Mouse (Mus musculus): Measurements from ENCODE around the gene Hsph1. TPM values are rescaled to one million over a fixed set of nuclear protein-coding genes. Genes with fewer than 3 reads are reported as not detected.
A peak's percentile ranks its signal among the peaks of the same experiment; 100 is the strongest.

The Hsph1 gene
- polyA plus RNA-seq, 1 experiment from 2014 or later, result 26.4 TPM

- no peak for ATAC-seq (replicated peaks; ENCODE audit: insufficient number of reproducible peaks, insufficient read depth, low FRiP score, low read depth)
- Histone ChIP-seq H3K9me3 (replicated peaks) (no peaks in the 10 kb centered on the region), H3K36me3 (peaks cover 21% of the 10 kb centered on the region), H3K27me3 (no peaks in the 10 kb centered on the region), H3K4me2 (no peak overlapping the region), H3K4me1 (replicated peaks) (no peaks in the 10 kb centered on the region), H3K4me3 (no peak overlapping the region), H3K9ac (no peak overlapping the region), H3K27ac (no peak overlapping the region)
- WGBS, result 70% methylated on average over 10 of the region's 10 CpGs
Measured at GRCm38 (mm10) chr5:149612740-149613139, 23.4 kb downstream of the Hsph1 start.

GRCm38 (mm10) chr5:149612165-149612518, 24.0 kb downstream of the Hsph1 start:
- Histone ChIP-seq H3K9me3 (replicated peaks) (no peaks in the 10 kb centered on the region), H3K27ac (no peak overlapping the region), H3K4me1 (replicated peaks) (no peaks in the 10 kb centered on the region), H3K4me3 (no peak overlapping the region), H3K9ac (no peak overlapping the region), H3K36me3 (peaks cover 15% of the 10 kb centered on the region), H3K4me2 (no peak overlapping the region), H3K27me3 (no peaks in the 10 kb centered on the region)
- ATAC-seq (replicated peaks; ENCODE audit: insufficient number of reproducible peaks, insufficient read depth, low FRiP score, low read depth), result no peak
- 77% methylated on average over 3 of the region's 3 CpGs for WGBS

GRCm38 (mm10) chr5:149611476-149612164, 24.6 kb downstream of the Hsph1 start:
- Histone ChIP-seq H3K9ac (no peak overlapping the region), H3K36me3 (peaks cover 11% of the 10 kb centered on the region), H3K27ac (no peak overlapping the region), H3K27me3 (no peaks in the 10 kb centered on the region), H3K4me1 (replicated peaks) (no peaks in the 10 kb centered on the region), H3K9me3 (replicated peaks) (no peaks in the 10 kb centered on the region), H3K4me2 (no peak overlapping the region), H3K4me3 (no peak overlapping the region)
- 65% methylated on average over 16 of the region's 16 CpGs for WGBS
- ATAC-seq (replicated peaks; ENCODE audit: insufficient number of reproducible peaks, insufficient read depth, low FRiP score, low read depth), result no peak

- Histone ChIP-seq H3K4me2 (no peak overlapping the region), H3K27me3 (no peaks in the 10 kb centered on the region), H3K9me3 (replicated peaks) (no peaks in the 10 kb centered on the region), H3K4me1 (replicated peaks) (no peaks in the 10 kb centered on the region), H3K9ac (no peak overlapping the region), H3K27ac (no peak overlapping the region), H3K4me3 (no peak overlapping the region), H3K36me3 (no peaks in the 10 kb centered on the region)
- WGBS, result 72% methylated on average over 8 of the region's 8 CpGs
- ATAC-seq (replicated peaks; ENCODE audit: insufficient number of reproducible peaks, insufficient read depth, low FRiP score, low read depth), result no peak
Measured at GRCm38 (mm10) chr5:149607083-149607720, 29.0 kb downstream of the Hsph1 start.

GRCm38 (mm10) chr5:149603241-149603640, 32.9 kb downstream of the Hsph1 start:
- no peak overlapping the region for H3K27ac ChIP-seq
- H3K4me3 ChIP-seq, result no peak overlapping the region
- no peaks in the 10 kb centered on the region for H3K9me3 ChIP-seq (replicated peaks)
- H3K9ac ChIP-seq, result no peak overlapping the region
- WGBS, result 68% methylated on average over 3 of the region's 3 CpGs
- ATAC-seq (replicated peaks; ENCODE audit: insufficient number of reproducible peaks, insufficient read depth, low FRiP score, low read depth), result no peak
- H3K4me2 ChIP-seq, result no peak overlapping the region
- H3K36me3 ChIP-seq, result no peaks in the 10 kb centered on the region
- H3K4me1 ChIP-seq (replicated peaks), result no peaks in the 10 kb centered on the region
- H3K27me3 ChIP-seq, result no peaks in the 10 kb centered on the region

- ATAC-seq (replicated peaks; ENCODE audit: insufficient number of reproducible peaks, insufficient read depth, low FRiP score, low read depth), result no peak
- H3K27ac ChIP-seq, result no peak overlapping the region
- no peaks in the 10 kb centered on the region for H3K4me1 ChIP-seq (replicated peaks)
- no peak overlapping the region for H3K4me2 ChIP-seq
- no peak overlapping the region for H3K4me3 ChIP-seq
- WGBS, result 88% methylated on average over 3 of the region's 3 CpGs
- no peaks in the 10 kb centered on the region for H3K36me3 ChIP-seq
- no peaks in the 10 kb centered on the region for H3K27me3 ChIP-seq
- H3K9me3 ChIP-seq (replicated peaks), result no peaks in the 10 kb centered on the region
- no peak overlapping the region for H3K9ac ChIP-seq
Measured at GRCm38 (mm10) chr5:149601996-149602395, 34.2 kb downstream of the Hsph1 start.

- 42% methylated on average over 18 of the region's 18 CpGs for WGBS
- Histone ChIP-seq H3K9ac (no peak overlapping the region), H3K36me3 (no peaks in the 10 kb centered on the region), H3K27me3 (no peaks in the 10 kb centered on the region), H3K4me2 (peak overlapping the region; percentile 27), H3K9me3 (replicated peaks) (no peaks in the 10 kb centered on the region), H3K27ac (no peak overlapping the region), H3K4me1 (replicated peaks) (no peaks in the 10 kb centered on the region), H3K4me3 (no peak overlapping the region)
- no peak; the same call in 1 of the 2 replicates for ATAC-seq (replicated peaks; ENCODE audit: insufficient number of reproducible peaks, insufficient read depth, low FRiP score, low read depth)
Measured at GRCm38 (mm10) chr5:149597351-149597750, 38.8 kb downstream of the Hsph1 start.

- 78% methylated on average over 3 of the region's 3 CpGs for WGBS
- Histone ChIP-seq H3K27ac (no peak overlapping the region), H3K4me3 (no peak overlapping the region), H3K9me3 (replicated peaks) (no peaks in the 10 kb centered on the region), H3K27me3 (no peaks in the 10 kb centered on the region), H3K9ac (no peak overlapping the region), H3K4me2 (no peak overlapping the region), H3K4me1 (replicated peaks) (no peaks in the 10 kb centered on the region), H3K36me3 (no peaks in the 10 kb centered on the region)
- no peak for ATAC-seq (replicated peaks; ENCODE audit: insufficient number of reproducible peaks, insufficient read depth, low FRiP score, low read depth)
Measured at GRCm38 (mm10) chr5:149594215-149594614, 42.0 kb downstream of the Hsph1 start.

GRCm38 (mm10) chr5:149589932-149590331, 46.2 kb downstream of the Hsph1 start:
- H3K9me3 ChIP-seq (replicated peaks), result no peaks in the 10 kb centered on the region
- WGBS, result 53% methylated on average over 3 of the region's 3 CpGs

GRCm38 (mm10) chr5:149588814-149589534, 47.2 kb downstream of the Hsph1 start:
- no peak overlapping the region for H3K9ac ChIP-seq
- no peaks in the 10 kb centered on the region for H3K9me3 ChIP-seq (replicated peaks)
- no peaks in the 10 kb centered on the region for H3K27me3 ChIP-seq
- peaks cover 14% of the 10 kb centered on the region for H3K4me1 ChIP-seq (replicated peaks)
- H3K4me3 ChIP-seq, result no peak overlapping the region
- peak overlapping the region; percentile 52 for H3K27ac ChIP-seq
- WGBS, result 35% methylated on average over 7 of the region's 7 CpGs
- H3K4me2 ChIP-seq, result no peak overlapping the region
- H3K36me3 ChIP-seq, result no peaks in the 10 kb centered on the region
- no peak; the same call in 1 of the 2 replicates for ATAC-seq (replicated peaks; ENCODE audit: insufficient number of reproducible peaks, insufficient read depth, low FRiP score, low read depth)

More at GRCm38 (mm10) chr5:149589932-149590331, 46.2 kb downstream of the Hsph1 start:
- ATAC-seq (replicated peaks; ENCODE audit: insufficient number of reproducible peaks, insufficient read depth, low FRiP score, low read depth), result no peak
- H3K9ac ChIP-seq, result no peak overlapping the region
- H3K4me2 ChIP-seq, result no peak overlapping the region
- peaks cover 14% of the 10 kb centered on the region for H3K4me1 ChIP-seq (replicated peaks)
- no peaks in the 10 kb centered on the region for H3K27me3 ChIP-seq
- peak overlapping the region; percentile 52; the same call in 1 of the 2 replicates for H3K27ac ChIP-seq
- H3K36me3 ChIP-seq, result no peaks in the 10 kb centered on the region
- H3K4me3 ChIP-seq, result no peak overlapping the region

- Histone ChIP-seq H3K9ac (no peak overlapping the region), H3K4me1 (replicated peaks) (peaks cover 14% of the 10 kb centered on the region), H3K9me3 (replicated peaks) (no peaks in the 10 kb centered on the region), H3K36me3 (no peaks in the 10 kb centered on the region), H3K27me3 (no peaks in the 10 kb centered on the region), H3K4me3 (no peak overlapping the region), H3K27ac (no peak overlapping the region), H3K4me2 (no peak overlapping the region)
- 71% methylated on average over 11 of the region's 11 CpGs for WGBS
- no peak for ATAC-seq (replicated peaks; ENCODE audit: insufficient number of reproducible peaks, insufficient read depth, low FRiP score, low read depth)
Measured at GRCm38 (mm10) chr5:149587327-149587895, 48.8 kb downstream of the Hsph1 start.

Measured in heart, embryonic 15.5 days (tissue).